Mouse (Mus musculus) spleen, adult 2 months (tissue): Measurements from ENCODE around the gene Dynlt1f.
"Not testable (repeated sequence)": the region's sequence is repeated elsewhere in the genome, so short reads cannot be mapped to it uniquely, and the experiment has no call there.

Experiments used
- CTCF ChIP-seq: fragments of 200-500 bp; IDR thresholded peaks from 2 replicates; pipeline ENCODE4 v1.5.1; 2011; ENCODE audit warnings: mild to moderate bottlenecking, inconsistent platforms; ENCODE audit not compliant: insufficient read depth, insufficient read length, insufficient replicate concordance; ENCODE audit errors: extremely low read depth
- POLR2A ChIP-seq: fragments of 200-500 bp; IDR thresholded peaks from 2 replicates; pipeline ENCODE4 v1.6.1; 2011; ENCODE audit warnings: low read depth, low read length, inconsistent platforms

GRCm38 (mm10) chr17:6605347-6605746 lies 50.4 kb downstream of the Dynlt1f start:
- TF ChIP-seq CTCF, POLR2A: not testable (repeated sequence)
